Mouse (Mus musculus): ENCODE measurements around the gene Apbb2. TPM values are rescaled to one million over a fixed set of nuclear protein-coding genes. Genes with fewer than 3 reads are reported as not detected.

The Apbb2 gene
- polyA plus RNA-seq, 1 experiment, result 71.9 TPM

- Histone ChIP-seq H3K4me3 (ENCODE audit: insufficient read depth, low read length) (no peak overlapping the region), H3K27ac (ENCODE audit: insufficient read depth, low read length) (no peak overlapping the region), H3K4me1 (ENCODE audit: control insufficient read depth, insufficient read depth, low read length) (peaks cover 11% of the 10 kb centered on the region)
- TF ChIP-seq POLR2A (IDR thresholded peaks at IDR 0.05; ENCODE audit: low read depth, low read length) (no peak), CTCF (IDR thresholded peaks at IDR 0.05; ENCODE audit: borderline replicate concordance, insufficient read depth, low read length) (no peak)
Observed at GRCm38 (mm10) chr5:66423466-66423865, 195.1 kb downstream of the Apbb2 start.

DNA sequence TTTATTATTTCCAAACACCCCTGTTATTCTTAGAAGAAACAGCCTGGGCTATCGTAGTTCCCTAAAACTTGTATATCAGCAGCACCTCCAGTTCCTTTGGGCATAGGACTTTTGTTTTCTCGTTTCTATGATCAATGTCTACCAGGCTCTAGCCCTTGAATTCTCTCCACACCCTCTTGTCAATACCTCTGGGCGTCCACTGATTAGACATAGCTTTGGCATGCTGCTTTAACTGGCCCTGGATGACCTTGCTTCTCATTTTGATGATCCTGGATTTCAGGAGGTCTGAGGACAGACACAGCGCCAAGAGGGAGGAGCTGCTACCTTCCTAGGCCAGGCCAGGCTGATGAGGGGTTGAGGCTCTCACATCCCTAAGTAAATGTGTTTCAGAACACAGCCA lies 196.6 kb downstream of the Apbb2 start:
- peaks cover 10% of the 10 kb centered on the region; the same call in 1 of the 2 replicates for H3K4me1 ChIP-seq (ENCODE audit: control insufficient read depth, insufficient read depth, low read length)
- no peak for TF ChIP-seq CTCF (IDR thresholded peaks at IDR 0.05; ENCODE audit: borderline replicate concordance, insufficient read depth, low read length)
- TF ChIP-seq POLR2A (IDR thresholded peaks at IDR 0.05; ENCODE audit: low read depth, low read length), result no peak
- H3K4me3 ChIP-seq (ENCODE audit: insufficient read depth, low read length), result no peak overlapping the region
- no peak overlapping the region for H3K27ac ChIP-seq (ENCODE audit: insufficient read depth, low read length)

DNA sequence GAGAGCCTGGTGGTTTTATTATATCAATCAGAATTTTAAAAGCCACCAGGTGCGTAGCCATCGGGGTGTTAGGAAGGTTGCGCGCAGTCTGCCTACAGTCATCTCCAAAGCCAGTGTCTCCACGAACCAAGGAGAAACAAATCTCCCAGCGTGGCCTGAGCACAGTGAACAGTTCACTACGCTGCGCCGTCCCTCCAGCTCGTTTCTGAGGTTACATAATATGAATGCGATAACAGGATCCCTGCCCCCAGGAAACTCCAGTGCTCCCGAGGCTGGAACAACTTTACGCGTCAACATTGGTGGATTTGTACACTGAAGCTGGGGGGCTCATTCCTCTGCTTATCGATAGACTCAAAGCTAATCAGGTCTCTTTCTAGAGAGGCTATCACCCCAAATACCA lies 197.4 kb downstream of the Apbb2 start:
- H3K27ac ChIP-seq (ENCODE audit: insufficient read depth, low read length), result no peak overlapping the region
- no peak overlapping the region for H3K4me3 ChIP-seq (ENCODE audit: insufficient read depth, low read length)
- H3K4me1 ChIP-seq (ENCODE audit: control insufficient read depth, insufficient read depth, low read length), result peaks cover 9% of the 10 kb centered on the region; the same call in 1 of the 2 replicates
- TF ChIP-seq CTCF (IDR thresholded peaks at IDR 0.05; ENCODE audit: borderline replicate concordance, insufficient read depth, low read length) (no peak), POLR2A (IDR thresholded peaks at IDR 0.05; ENCODE audit: low read depth, low read length) (no peak)

- Histone ChIP-seq H3K4me1 (ENCODE audit: control insufficient read depth, insufficient read depth, low read length) (peaks cover 6% of the 10 kb centered on the region; the same call in 1 of the 2 replicates), H3K4me3 (ENCODE audit: insufficient read depth, low read length) (no peak overlapping the region), H3K27ac (ENCODE audit: insufficient read depth, low read length) (no peak overlapping the region)
- TF ChIP-seq CTCF (IDR thresholded peaks at IDR 0.05; ENCODE audit: borderline replicate concordance, insufficient read depth, low read length) (no peak), POLR2A (IDR thresholded peaks at IDR 0.05; ENCODE audit: low read depth, low read length) (no peak)
Observed at GRCm38 (mm10) chr5:66420011-66420410, 198.6 kb downstream of the Apbb2 start.

DNA sequence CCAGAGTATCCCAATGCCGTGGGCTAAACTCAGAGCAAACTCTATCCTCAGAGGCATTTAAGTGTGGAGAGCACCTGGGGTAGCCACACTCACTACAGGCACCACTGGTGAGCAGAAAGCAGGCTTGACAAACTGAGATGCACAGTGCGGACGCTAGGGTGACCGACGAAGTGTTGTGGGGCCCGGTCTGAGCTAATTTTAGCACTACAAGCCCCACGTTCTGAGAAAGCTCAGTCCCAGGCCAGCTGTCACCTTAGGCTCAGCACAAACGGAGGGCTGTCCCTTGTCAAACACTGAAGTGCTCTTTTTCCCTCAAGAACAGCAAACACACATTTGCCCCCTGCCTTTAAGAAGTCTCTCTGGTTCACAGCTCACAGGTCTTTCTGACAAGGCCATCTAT lies 201.3 kb downstream of the Apbb2 start:
- no peaks in the 10 kb centered on the region for H3K4me1 ChIP-seq (ENCODE audit: control insufficient read depth, insufficient read depth, low read length)
- no peak overlapping the region for H3K4me3 ChIP-seq (ENCODE audit: insufficient read depth, low read length)
- TF ChIP-seq POLR2A (IDR thresholded peaks at IDR 0.05; ENCODE audit: low read depth, low read length) (no peak), CTCF (IDR thresholded peaks at IDR 0.05; ENCODE audit: borderline replicate concordance, insufficient read depth, low read length) (no peak)
- H3K27ac ChIP-seq (ENCODE audit: insufficient read depth, low read length), result no peak overlapping the region

- Histone ChIP-seq H3K27ac (ENCODE audit: insufficient read depth, low read length) (no peak overlapping the region), H3K4me3 (ENCODE audit: insufficient read depth, low read length) (no peak overlapping the region), H3K4me1 (ENCODE audit: control insufficient read depth, insufficient read depth, low read length) (no peaks in the 10 kb centered on the region)
- no peak for TF ChIP-seq POLR2A (IDR thresholded peaks at IDR 0.05; ENCODE audit: low read depth, low read length)
- TF ChIP-seq CTCF (IDR thresholded peaks at IDR 0.05; ENCODE audit: borderline replicate concordance, insufficient read depth, low read length), result no peak
Observed at GRCm38 (mm10) chr5:66415700-66416543, 202.7 kb downstream of the Apbb2 start.

- no peak for TF ChIP-seq POLR2A (IDR thresholded peaks at IDR 0.05; ENCODE audit: low read depth, low read length)
- no peak for TF ChIP-seq CTCF (IDR thresholded peaks at IDR 0.05; ENCODE audit: borderline replicate concordance, insufficient read depth, low read length)
- H3K27ac ChIP-seq (ENCODE audit: insufficient read depth, low read length), result no peak overlapping the region
- no peaks in the 10 kb centered on the region for H3K4me1 ChIP-seq (ENCODE audit: control insufficient read depth, insufficient read depth, low read length)
- H3K4me3 ChIP-seq (ENCODE audit: insufficient read depth, low read length), result no peak overlapping the region
Observed at GRCm38 (mm10) chr5:66415033-66415697, 203.4 kb downstream of the Apbb2 start.

DNA sequence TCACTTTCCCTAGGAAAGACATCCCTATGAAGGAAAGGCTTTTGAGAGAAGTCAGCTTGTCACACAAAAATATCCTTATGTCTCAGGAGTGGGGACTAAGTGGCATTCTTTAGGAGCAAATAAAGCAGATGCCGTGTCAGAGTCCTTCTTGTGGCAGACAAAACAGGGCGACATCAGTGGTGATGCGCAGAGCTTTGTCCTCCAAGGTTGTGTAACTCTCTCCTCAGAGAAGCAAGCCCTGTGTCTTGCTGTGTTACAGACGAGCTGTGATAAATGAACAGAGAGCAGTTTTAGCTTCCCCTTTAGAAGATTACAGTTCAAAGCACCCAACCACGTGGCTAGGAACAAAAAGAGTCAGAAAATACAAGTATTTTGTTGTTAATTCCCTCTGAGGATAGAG lies 205.2 kb downstream of the Apbb2 start:
- H3K4me3 ChIP-seq (ENCODE audit: insufficient read depth, low read length), result no peak overlapping the region
- no peak overlapping the region for H3K27ac ChIP-seq (ENCODE audit: insufficient read depth, low read length)
- TF ChIP-seq CTCF (IDR thresholded peaks at IDR 0.05; ENCODE audit: borderline replicate concordance, insufficient read depth, low read length), result no peak
- no peak for TF ChIP-seq POLR2A (IDR thresholded peaks at IDR 0.05; ENCODE audit: low read depth, low read length)
- no peaks in the 10 kb centered on the region for H3K4me1 ChIP-seq (ENCODE audit: control insufficient read depth, insufficient read depth, low read length)

DNA sequence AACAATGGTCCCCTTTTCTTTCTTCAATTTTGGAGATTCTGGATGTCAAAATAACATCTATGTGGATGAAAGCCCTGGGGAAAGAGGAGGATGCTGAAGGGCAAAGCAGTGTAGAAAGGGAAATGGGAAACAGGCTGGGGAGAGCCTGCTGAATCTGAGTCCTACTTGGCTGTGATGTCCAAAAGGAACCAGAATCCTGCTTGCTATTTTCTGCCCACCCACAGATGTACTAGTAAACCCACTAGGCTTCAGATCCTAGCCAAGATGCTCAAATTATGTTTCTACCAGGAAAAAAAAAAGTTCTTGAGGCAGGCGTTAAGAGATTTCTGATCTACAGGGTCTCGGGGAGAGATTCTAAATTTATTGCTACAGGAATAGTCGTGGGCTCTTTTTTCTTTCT lies 205.8 kb downstream of the Apbb2 start:
- Histone ChIP-seq H3K4me3 (ENCODE audit: insufficient read depth, low read length) (no peak overlapping the region), H3K4me1 (ENCODE audit: control insufficient read depth, insufficient read depth, low read length) (no peaks in the 10 kb centered on the region), H3K27ac (ENCODE audit: insufficient read depth, low read length) (no peak overlapping the region)
- TF ChIP-seq CTCF (IDR thresholded peaks at IDR 0.05; ENCODE audit: borderline replicate concordance, insufficient read depth, low read length) (no peak), POLR2A (IDR thresholded peaks at IDR 0.05; ENCODE audit: low read depth, low read length) (no peak)

DNA sequence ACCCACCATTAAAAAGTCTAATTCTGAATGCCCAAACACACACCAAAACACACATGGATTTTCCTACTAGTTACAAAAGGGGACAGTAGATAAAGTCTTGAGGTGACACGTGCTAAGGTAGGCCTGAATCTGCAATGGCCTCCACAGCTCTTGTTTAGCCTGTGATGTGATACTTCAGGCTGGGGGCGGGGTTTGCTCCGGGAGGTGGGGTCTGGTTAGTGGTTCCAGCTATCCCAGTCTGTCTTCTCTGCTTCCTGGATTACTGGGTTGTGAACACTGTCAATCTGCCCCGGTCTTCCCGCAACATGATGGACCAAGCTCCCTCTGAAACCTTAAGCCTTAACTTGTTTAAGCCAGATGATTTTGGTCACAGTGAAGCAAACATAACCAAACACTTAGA lies 210.0 kb downstream of the Apbb2 start:
- Histone ChIP-seq H3K4me3 (ENCODE audit: insufficient read depth, low read length) (no peak overlapping the region), H3K4me1 (ENCODE audit: control insufficient read depth, insufficient read depth, low read length) (no peaks in the 10 kb centered on the region), H3K27ac (ENCODE audit: insufficient read depth, low read length) (no peak overlapping the region)
- TF ChIP-seq POLR2A (IDR thresholded peaks at IDR 0.05; ENCODE audit: low read depth, low read length) (no peak), CTCF (IDR thresholded peaks at IDR 0.05; ENCODE audit: borderline replicate concordance, insufficient read depth, low read length) (no peak)

Data from embryonic fibroblast, embryonic 13.5 days (primary cell).